Mouse (Mus musculus) liver, embryonic 12.5 days (tissue): ENCODE results near the gene Itgb4. TPM values are rescaled to one million over a fixed set of nuclear protein-coding genes. Genes with fewer than 3 reads are reported as not detected.

Source experiments
- ATAC-seq: fragments of 200-750 bp; cut with Nextera tagmentation; 2 replicates; pipeline ENCODE4 v1.8.0; 2017; ENCODE audit warnings: moderate number of reproducible peaks, mild to moderate bottlenecking, moderate library complexity
- H3K27ac ChIP-seq: fragments of 300-500 bp; sonication (generic); 2 replicates; pipeline ENCODE4 v1.5.1; 2016; ENCODE audit warnings: mild to moderate bottlenecking
- H3K27me3 ChIP-seq: fragments of 300-500 bp; sonication (generic); replicated peaks from 2 replicates; pipeline ENCODE4 v1.6.1; 2016; ENCODE audit warnings: mild to moderate bottlenecking, moderate library complexity
- H3K36me3 ChIP-seq: fragments of 300-500 bp; sonication (generic); 2 replicates; pipeline ENCODE4 v1.6.1; 2016; ENCODE audit warnings: mild to moderate bottlenecking, moderate library complexity
- H3K4me1 ChIP-seq: fragments of 300-500 bp; sonication (generic); 2 replicates; pipeline ENCODE4 v1.6.1; 2016
- H3K4me2 ChIP-seq: fragments of 300-500 bp; sonication (generic); 2 replicates; pipeline ENCODE4 v1.6.1; 2016; ENCODE audit warnings: mild to moderate bottlenecking, moderate library complexity
- H3K4me3 ChIP-seq: fragments of 300-500 bp; sonication (generic); 2 replicates; pipeline ENCODE4 v1.5.1; 2016; ENCODE audit warnings: mild to moderate bottlenecking, moderate library complexity
- H3K9ac ChIP-seq: fragments of 300-500 bp; sonication (generic); 2 replicates; pipeline ENCODE4 v1.6.1; 2016; ENCODE audit warnings: mild to moderate bottlenecking, moderate library complexity
- H3K9me3 ChIP-seq: fragments of 300-500 bp; sonication (generic); replicated peaks from 2 replicates; pipeline ENCODE4 v1.6.1; 2016; ENCODE audit warnings: mild to moderate bottlenecking, moderate library complexity
- WGBS: fragments of 180-500 bp; shearing (Covaris S2); methylation state at CpG from one replicate; pipeline ENCODE4 v1.1.7; 2016; ENCODE audit not compliant: insufficient replicate concordance; 5-methylcytosine and 5-hydroxymethylcytosine counted together
- polyA plus RNA-seq: library from polyadenylated mRNA; unstranded; fragments of >200 nt; fragmentation: Nextera tagmentation; extraction: Ambion mirVana; gene quantifications from 2 replicates; pipeline ENCODE4 v1.2.1, GENCODE M21; 2016

Itgb4 gene
- polyA plus RNA-seq, 1 experiment from 2014 or later = 0.44 TPM

DNA sequence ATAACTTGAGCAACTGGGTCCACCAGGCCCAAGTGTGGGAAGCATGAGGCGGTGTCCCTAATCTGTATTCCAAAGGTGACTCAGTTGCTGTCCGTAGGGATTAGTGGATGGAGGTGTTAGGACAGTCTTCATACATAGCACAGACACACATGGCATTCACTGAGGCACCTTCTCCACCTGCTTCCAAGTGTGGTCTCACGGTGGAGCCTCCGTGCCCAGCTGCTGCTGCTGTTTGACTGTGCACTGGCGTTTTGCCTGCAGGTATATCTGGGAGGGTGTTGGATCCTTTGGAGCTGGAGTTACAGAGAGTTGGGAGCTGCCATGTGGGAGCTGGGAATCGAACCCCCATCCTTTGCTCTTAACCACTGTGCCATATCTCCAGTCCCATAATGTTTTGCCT is 60.1 kb downstream of the Itgb4 start:
- H3K4me3 ChIP-seq = no peak overlapping the region
- 85% methylated on average over 6 of the region's 6 CpGs for WGBS
- no peaks in the 10 kb centered on the region for H3K27me3 ChIP-seq
- H3K9me3 ChIP-seq = no peaks in the 10 kb centered on the region
- H3K36me3 ChIP-seq = peaks cover 63% of the 10 kb centered on the region
- no peak overlapping the region for H3K9ac ChIP-seq
- no peak overlapping the region for H3K4me2 ChIP-seq
- H3K4me1 ChIP-seq = peaks cover 34% of the 10 kb centered on the region
- ATAC-seq = no peak
- no peak overlapping the region for H3K27ac ChIP-seq

DNA sequence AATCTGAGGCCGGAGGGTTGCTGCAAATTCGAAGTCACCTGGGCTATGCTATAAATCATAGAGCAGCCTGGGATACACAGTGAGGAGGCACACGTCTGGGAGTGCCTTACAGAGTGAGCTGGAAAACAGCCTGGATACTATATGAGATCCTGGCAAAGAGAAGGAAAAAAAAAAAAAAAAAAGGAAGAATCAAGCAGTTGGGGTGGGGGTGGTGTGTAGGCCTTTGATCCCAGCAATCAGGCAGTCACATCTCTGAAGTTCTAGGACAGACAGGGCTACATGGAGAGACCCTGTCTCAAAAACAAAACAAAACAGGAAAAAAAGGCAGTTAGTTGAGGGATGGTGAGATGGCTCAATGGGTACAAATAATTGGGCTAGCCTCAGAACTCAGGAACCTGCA is 62.2 kb downstream of the Itgb4 start:
- no peak for ATAC-seq
- Histone ChIP-seq H3K27ac (no peak overlapping the region), H3K36me3 (peaks cover 79% of the 10 kb centered on the region), H3K4me2 (no peak overlapping the region), H3K27me3 (no peaks in the 10 kb centered on the region), H3K9me3 (no peaks in the 10 kb centered on the region), H3K4me3 (no peak overlapping the region), H3K9ac (no peak overlapping the region), H3K4me1 (peaks cover 22% of the 10 kb centered on the region)
- 93% methylated on average over 3 of the region's 3 CpGs for WGBS

DNA sequence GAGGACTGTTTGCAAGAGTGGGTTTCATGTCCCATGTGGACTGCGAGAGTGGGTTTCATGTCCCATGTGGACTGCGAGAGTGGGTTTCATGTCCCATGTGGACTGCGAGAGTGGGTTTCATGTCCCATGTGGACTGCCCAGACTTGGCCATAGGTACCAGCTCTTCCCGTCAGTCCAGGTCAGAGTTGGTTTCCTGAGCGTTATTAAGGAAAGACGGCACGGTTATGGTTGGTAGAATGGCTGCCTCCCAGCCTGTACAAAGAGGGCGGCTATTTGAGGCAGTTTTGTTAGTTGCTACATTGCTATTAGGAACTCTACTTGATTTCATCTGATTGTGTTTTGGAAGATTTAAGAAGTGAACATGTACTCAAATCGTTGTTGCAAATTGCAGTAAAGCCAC is 63.3 kb downstream of the Itgb4 start:
- Histone ChIP-seq H3K4me3 (no peak overlapping the region), H3K27ac (no peak overlapping the region), H3K27me3 (no peaks in the 10 kb centered on the region), H3K4me2 (no peak overlapping the region), H3K9ac (no peak overlapping the region), H3K36me3 (peaks cover 78% of the 10 kb centered on the region), H3K9me3 (no peaks in the 10 kb centered on the region), H3K4me1 (peaks cover 17% of the 10 kb centered on the region)
- ATAC-seq = no peak
- WGBS = 87% methylated on average over 9 of the region's 9 CpGs

DNA sequence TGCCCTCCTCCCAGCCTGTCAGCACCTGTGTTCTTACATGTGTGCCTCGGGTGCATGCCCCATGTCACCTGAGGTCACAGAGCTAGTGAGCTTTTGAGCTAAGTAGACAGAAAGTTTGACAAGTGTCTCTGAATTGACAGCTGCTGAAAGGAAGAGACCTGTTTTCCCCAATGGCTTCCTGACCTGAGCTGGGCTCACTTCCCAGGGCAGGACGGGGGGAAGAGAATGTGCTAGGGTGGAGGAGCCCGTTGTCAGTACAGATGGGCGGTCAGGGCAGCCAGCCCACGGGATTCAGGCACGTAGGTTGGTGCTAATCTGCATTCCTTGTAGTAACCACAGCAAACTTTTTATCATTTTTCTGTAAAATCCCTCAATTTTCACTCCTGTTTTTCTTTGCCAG is 66.1 kb downstream of the Itgb4 start:
- 80% methylated on average over 6 of the region's 6 CpGs for WGBS
- peaks cover 65% of the 10 kb centered on the region for H3K36me3 ChIP-seq

DNA sequence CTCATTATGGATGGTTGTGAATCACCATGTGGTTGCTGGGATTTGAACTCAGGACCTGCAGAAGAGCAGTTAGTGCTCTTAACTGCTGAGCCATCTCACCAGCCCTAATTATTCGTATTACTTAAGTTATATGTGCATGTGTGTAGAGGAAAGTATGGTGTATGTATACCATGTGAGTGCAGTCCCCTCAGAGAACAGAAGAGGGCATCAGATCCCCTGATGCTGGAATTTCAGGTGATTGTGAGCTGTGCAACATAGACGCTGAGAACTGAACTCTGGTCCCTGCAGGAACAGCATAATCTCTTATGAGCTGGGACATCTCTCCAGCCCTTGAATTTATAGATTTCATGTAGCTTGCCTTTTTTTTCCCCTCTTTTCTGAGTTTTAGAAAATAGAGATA is 67.3 kb downstream of the Itgb4 start:
- H3K27ac ChIP-seq = no peak overlapping the region
- no peak overlapping the region for H3K9ac ChIP-seq
- peaks cover 9% of the 10 kb centered on the region; the same call in 1 of the 2 replicates for H3K4me1 ChIP-seq
- H3K36me3 ChIP-seq = peaks cover 69% of the 10 kb centered on the region
- 94% methylated on average over 2 of the region's 2 CpGs for WGBS
- no peak overlapping the region for H3K4me3 ChIP-seq
- ATAC-seq = no peak
- no peaks in the 10 kb centered on the region for H3K9me3 ChIP-seq
- H3K4me2 ChIP-seq = no peak overlapping the region
- H3K27me3 ChIP-seq = no peaks in the 10 kb centered on the region

More for the DNA sequence above, 66.1 kb downstream of the Itgb4 start:
- Histone ChIP-seq H3K4me1 (peaks cover 9% of the 10 kb centered on the region; the same call in 1 of the 2 replicates), H3K27ac (no peak overlapping the region), H3K4me3 (no peak overlapping the region), H3K27me3 (no peaks in the 10 kb centered on the region), H3K9ac (no peak overlapping the region), H3K9me3 (no peaks in the 10 kb centered on the region), H3K4me2 (no peak overlapping the region)
- no peak for ATAC-seq

DNA sequence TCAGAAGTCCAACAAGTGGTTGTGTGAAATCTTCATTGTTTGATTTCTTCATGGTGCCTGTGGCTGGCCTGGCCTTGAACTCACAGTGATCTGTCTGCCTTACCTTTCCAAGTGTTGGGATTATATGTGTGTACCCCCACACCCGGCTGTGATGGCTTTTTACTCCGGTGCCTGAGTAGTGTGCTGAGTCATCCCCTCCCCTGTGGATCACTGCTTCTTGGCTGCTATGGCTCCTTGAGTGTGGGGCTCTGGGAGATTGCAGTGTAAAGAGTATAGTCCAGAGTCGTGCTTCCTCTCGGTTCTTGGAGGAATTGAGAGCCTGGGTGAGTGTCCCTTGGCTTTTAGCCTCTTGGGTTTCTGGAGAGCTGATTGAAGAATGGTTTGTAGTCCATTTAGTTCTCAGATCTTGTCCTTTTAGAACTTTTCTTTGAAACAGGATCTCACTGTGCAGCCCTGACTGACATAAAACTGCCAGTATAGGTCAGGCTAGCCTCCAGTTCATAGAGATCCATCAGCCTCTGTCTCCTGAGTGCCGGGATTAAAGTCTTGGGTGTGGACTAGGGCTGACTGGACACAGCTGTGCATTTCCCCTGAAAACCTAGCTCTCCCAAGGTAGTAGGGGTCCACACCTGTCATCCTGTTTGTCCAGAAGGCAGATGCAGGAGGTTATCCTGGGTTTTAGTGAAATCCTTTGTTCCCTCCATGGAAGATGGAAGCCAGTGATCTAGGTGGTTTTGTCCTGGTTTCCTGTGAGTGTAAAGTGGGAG is 68.0 kb downstream of the Itgb4 start:
- no peak for ATAC-seq
- Histone ChIP-seq H3K9me3 (no peaks in the 10 kb centered on the region), H3K27ac (peak overlapping the region; percentile 18; the same call in 1 of the 2 replicates), H3K4me1 (peaks cover 9% of the 10 kb centered on the region; the same call in 1 of the 2 replicates), H3K4me2 (no peak overlapping the region), H3K36me3 (peaks cover 77% of the 10 kb centered on the region), H3K9ac (no peak overlapping the region), H3K27me3 (no peaks in the 10 kb centered on the region), H3K4me3 (no peak overlapping the region)
- 62% methylated on average over 5 of the region's 5 CpGs for WGBS

DNA sequence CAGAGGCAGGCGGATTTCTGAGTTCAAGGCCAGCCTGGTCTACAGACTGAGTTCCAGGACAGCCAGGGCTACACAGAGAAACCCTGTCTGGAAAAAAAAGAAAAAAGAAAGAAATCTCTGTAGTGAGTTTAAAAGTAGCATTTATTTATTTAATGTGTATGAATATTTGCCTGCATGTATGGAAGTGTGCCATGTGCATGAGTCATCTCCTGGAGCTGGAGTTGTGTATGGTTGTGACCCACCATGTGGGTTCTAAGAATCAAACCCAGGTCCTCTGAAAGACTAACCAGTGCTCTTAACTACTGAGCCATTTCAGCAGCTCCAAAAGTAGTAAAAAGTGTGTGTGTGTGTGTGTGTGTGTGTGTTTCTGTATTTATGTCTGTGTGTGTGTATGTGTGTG is 68.8 kb downstream of the Itgb4 start:
- H3K36me3 ChIP-seq = peaks cover 79% of the 10 kb centered on the region
- 90% methylated on average over 1 of the region's 1 CpGs for WGBS
- no peak overlapping the region for H3K4me3 ChIP-seq
- no peak overlapping the region for H3K9ac ChIP-seq
- no peaks in the 10 kb centered on the region for H3K9me3 ChIP-seq
- no peak overlapping the region for H3K4me2 ChIP-seq
- ATAC-seq = no peak
- H3K4me1 ChIP-seq = peaks cover 9% of the 10 kb centered on the region; the same call in 1 of the 2 replicates
- no peaks in the 10 kb centered on the region for H3K27me3 ChIP-seq
- no peak overlapping the region for H3K27ac ChIP-seq

DNA sequence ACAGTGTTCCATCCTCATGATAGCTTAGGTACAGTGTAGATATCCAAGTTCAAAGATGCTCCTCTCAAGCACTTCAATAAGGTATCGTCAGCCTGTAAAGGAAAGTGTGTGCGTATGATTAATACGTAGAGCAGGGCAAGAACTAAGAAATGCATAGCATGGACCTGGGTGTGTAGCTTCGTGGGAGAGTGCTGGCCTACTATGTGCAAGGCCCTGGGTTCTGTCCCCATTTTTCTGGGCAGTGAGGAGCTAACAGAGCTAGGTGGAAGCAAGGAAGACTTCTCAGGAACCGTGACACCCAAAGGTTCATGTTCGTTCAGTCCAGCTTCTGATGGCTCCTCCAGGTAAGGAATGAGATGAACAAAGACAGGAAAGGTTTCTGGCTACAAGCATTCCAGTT is 70.7 kb downstream of the Itgb4 start:
- Histone ChIP-seq H3K9ac (no peak overlapping the region), H3K27ac (no peak overlapping the region), H3K4me2 (no peak overlapping the region), H3K36me3 (peaks cover 79% of the 10 kb centered on the region), H3K4me1 (peaks cover 9% of the 10 kb centered on the region; the same call in 1 of the 2 replicates), H3K9me3 (no peaks in the 10 kb centered on the region), H3K4me3 (no peak overlapping the region), H3K27me3 (no peaks in the 10 kb centered on the region)
- 87% methylated on average over 6 of the region's 6 CpGs for WGBS
- no peak for ATAC-seq

DNA sequence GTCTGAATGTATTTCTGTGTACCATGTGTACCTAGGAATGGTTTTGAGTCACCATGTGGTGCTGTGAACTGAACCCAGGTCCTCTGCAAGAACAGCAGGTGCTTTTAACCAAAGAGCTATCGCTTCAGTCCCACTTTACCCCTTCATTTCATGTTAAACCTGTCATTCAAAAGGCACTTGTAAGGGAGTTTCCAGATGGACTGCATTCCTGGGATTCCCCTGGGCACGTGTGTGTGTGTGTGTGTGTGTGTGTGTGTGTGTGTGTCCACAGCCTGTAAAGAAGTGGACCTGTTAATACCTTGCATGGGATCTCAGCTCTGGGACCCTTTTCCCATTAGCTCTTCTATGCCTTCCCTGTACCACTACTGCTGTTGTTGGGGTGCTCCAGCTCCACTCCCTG is 75.1 kb downstream of the Itgb4 start:
- ATAC-seq = no peak
- no peaks in the 10 kb centered on the region for H3K27me3 ChIP-seq
- peaks cover 17% of the 10 kb centered on the region for H3K4me1 ChIP-seq
- WGBS = 74% methylated on average over 2 of the region's 2 CpGs
- H3K9me3 ChIP-seq = no peaks in the 10 kb centered on the region
- H3K27ac ChIP-seq = no peak overlapping the region
- H3K9ac ChIP-seq = no peak overlapping the region
- H3K4me3 ChIP-seq = no peak overlapping the region
- H3K4me2 ChIP-seq = no peak overlapping the region
- H3K36me3 ChIP-seq = peaks cover 97% of the 10 kb centered on the region

DNA sequence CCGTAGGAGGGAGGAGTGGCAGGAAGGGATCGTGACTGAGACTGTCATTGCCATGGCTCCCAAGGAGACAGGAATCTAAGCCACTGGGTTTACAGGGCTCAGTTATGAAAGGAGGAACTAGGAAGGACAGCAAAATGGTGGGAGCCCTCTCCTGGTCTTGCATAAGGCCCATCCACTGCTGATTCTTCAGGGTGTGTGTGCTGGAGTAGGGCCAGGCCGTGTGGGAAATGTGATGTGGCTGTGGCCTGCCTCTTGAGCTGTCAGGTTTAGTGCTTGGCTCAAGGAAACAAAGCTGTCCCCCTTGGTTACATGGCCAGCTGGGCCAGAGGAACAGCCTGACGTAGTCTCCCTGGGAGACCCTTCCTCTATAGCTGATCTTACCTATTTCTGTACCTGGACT is 75.7 kb downstream of the Itgb4 start:
- no peak overlapping the region for H3K4me3 ChIP-seq
- no peak overlapping the region for H3K9ac ChIP-seq
- peaks cover 97% of the 10 kb centered on the region for H3K36me3 ChIP-seq
- no peak overlapping the region for H3K27ac ChIP-seq
- no peak overlapping the region for H3K4me2 ChIP-seq
- no peak for ATAC-seq
- WGBS = 85% methylated on average over 4 of the region's 4 CpGs
- no peaks in the 10 kb centered on the region for H3K27me3 ChIP-seq
- H3K9me3 ChIP-seq = no peaks in the 10 kb centered on the region
- H3K4me1 ChIP-seq = peaks cover 22% of the 10 kb centered on the region

DNA sequence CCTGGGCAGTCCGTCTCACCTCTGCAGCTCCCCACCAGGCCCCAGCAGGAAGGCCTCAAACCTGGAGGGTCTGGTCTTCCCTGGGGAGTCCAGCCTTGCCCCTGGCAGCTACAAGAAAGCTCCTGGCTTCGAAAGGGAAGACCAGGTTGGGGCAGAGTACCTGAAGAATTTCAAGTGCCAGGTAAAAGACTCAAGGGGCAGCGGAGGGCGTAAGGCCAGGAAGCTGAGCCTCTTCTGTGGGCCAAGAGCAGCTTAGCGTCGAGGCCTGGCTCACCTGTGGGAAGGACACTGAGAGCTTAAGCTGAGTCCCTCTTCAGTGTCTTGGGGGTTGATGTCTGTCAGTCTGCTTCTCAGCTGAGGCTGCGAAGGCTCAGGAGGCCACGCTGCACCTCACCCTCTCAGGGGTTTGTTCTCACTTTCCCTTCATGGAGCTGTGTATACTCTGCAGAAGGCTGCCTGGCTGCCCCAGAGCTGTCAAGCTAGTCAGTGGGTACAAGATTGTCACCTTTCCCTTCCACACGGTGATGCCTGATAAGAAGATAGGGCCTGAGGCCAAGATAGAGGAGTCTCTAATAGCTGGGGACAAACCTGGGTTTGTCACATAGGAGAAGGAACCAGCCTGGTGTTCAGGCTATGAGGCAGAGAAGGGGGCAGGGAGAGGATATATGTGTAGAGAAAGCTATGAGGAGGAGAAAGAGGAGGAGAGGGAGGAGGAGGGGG is 79.2 kb downstream of the Itgb4 start:
- Histone ChIP-seq H3K27ac (peak overlapping the region; percentile 10), H3K9me3 (no peaks in the 10 kb centered on the region), H3K36me3 (peaks cover 99% of the 10 kb centered on the region), H3K4me1 (peaks cover 57% of the 10 kb centered on the region), H3K4me3 (no peak overlapping the region), H3K27me3 (no peaks in the 10 kb centered on the region), H3K9ac (peak overlapping the region; percentile 12), H3K4me2 (no peak overlapping the region)
- 74% methylated on average over 9 of the region's 9 CpGs for WGBS
- ATAC-seq = peak; percentile 48

DNA sequence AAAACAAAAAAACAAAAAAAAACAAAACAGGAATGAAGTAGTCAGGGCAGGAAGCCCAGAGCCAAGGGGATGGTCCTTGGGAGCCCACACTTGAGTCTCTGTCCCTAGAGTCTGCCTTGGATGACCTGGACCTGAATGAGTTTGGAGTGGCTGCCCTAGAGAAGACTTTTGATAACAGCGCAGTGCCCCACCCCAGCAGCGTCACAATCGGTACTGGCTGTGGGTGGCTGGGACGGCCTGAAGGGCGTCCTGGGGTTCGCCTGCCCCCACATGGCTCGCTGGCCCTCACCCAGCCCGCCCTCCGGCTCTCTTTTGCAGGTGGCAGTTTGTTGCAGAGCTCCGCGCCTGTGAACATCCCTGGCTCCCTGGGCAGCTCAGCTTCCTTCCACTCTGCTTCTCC is 81.4 kb downstream of the Itgb4 start:
- Histone ChIP-seq H3K9ac (no peak overlapping the region), H3K9me3 (no peaks in the 10 kb centered on the region), H3K4me2 (no peak overlapping the region), H3K27ac (peak overlapping the region; percentile 78; the same call in 1 of the 2 replicates), H3K4me1 (peaks cover 60% of the 10 kb centered on the region), H3K36me3 (peaks cover 99% of the 10 kb centered on the region), H3K4me3 (no peak overlapping the region), H3K27me3 (no peaks in the 10 kb centered on the region)
- no peak for ATAC-seq
- WGBS = 66% methylated on average over 11 of the region's 11 CpGs
